Mouse (Mus musculus) heart, postnatal 25 days (tissue): ENCODE data around the gene Olfr1373. TPM values are rescaled to one million over a fixed set of nuclear protein-coding genes. Genes with fewer than 3 reads are reported as not detected.

Experiments
- DNase-seq: peaks from one replicate; pipeline ENCODE4 v3.0.0; 2022; ENCODE audit warnings: low spot score
- intact Hi-C: fragments of 180-260 bp; cut with DNase I; formaldehyde crosslinking; loops from one replicate; pipeline ENCODE4 v1.15.1; 2025
- microRNA-seq: library from miRNA; unstranded; fragments of <30 nt; microRNA quantifications from one replicate; pipeline ENCODE4 v1.2.0, GENCODE M21; 2022
- total RNA-seq, 2 experiments: library from RNA; stranded (reverse); gene quantifications; 2 replicates each; pipeline ENCODE4 v1.2.3; 2021

Olfr1373 gene
- total RNA-seq, 2 experiments from 2014 or later, result not detected

DNA sequence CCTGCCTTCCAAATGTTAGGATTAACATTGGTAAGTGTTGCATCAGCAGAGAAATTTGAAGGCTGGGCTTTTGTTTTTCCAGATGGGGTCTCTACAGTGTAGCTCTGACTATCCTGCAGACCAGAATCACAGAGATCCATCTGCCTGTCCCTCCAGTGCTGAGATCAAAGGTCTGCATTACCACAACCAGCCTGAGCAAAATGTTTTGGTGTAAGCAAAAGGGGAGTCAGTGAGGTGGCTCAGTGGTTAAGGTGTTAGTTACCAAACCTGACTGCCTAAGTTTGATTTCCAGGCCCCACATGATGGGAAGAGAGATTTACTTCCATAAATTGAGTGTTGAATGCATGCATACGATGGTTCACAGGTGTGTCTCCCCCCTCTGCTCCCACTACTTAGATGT lies 35.9 kb downstream of the Olfr1373 start:
- DNase-seq, result no peak
- intact Hi-C loops, result loop anchor here (10.0 kb wide), 1 partner anchor 515 kb away; no protein-coding TSS in a partner anchor

DNA sequence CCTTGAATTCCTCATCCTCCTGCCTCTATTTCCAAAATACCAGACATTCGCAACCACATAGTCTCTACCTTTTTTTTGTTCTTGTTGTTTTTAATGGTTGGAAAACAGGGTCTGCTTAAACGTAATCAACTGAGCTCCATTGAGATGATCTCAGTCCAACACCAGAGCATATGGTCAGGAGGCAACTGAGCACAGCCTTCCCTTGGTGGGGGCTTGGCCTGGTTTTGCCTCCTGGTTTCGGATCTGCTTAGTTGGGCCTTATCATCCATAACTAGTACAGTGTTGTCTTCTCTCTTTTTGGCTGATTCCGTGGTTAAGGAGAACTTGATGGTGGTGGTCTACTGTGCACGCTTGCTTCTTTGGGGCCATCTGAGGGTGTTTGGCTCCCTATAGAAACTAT lies 36.5 kb downstream of the Olfr1373 start:
- DNase-seq, result no peak
- intact Hi-C loops, result loop anchor here (10.0 kb wide), 1 partner anchor 514 kb away; no protein-coding TSS in a partner anchor

DNA sequence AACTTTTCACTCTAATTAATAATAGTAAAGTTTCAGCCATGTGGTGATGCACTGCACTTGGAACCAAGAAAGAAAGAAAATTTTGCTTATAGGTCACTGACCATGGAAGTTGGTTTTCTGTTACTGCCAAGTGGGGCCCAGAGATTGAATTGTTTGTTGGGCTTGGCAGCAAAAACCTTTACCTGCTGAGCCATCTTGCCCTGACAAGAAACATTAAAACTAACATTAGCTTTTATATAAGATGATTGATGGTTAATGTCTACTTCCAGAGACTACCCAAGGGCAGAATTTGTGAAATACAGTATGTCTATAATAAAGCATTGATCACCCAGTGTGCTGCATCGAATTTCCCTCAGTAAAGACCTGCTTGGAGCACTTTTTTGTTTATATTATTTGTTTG lies 38.9 kb downstream of the Olfr1373 start:
- intact Hi-C loops, result loop anchor here (10.0 kb wide), 1 partner anchor 512 kb away; no protein-coding TSS in a partner anchor
- no peak for DNase-seq

DNA sequence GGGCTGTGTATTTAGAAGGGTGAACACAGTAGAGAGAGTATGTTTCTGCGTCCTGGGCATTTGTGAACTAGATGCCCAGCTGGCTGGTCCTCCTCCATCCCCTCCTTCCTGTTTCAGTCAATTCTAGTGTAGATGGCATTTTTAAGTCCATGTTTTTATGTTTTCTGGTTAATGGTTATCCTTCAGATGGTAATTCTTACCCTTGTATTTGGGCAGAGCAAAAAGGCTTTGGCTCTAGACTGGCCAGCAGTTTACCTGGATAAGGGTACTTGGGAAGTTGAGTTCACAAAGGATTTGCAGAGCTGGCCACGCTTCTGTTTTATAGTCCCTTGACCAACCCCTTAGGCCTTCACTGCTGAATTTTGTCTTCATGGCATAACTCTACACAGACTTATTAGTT lies 39.3 kb downstream of the Olfr1373 start:
- intact Hi-C loops, result loop anchor here (10.0 kb wide), 1 partner anchor 511 kb away; no protein-coding TSS in a partner anchor
- no peak for DNase-seq

DNA sequence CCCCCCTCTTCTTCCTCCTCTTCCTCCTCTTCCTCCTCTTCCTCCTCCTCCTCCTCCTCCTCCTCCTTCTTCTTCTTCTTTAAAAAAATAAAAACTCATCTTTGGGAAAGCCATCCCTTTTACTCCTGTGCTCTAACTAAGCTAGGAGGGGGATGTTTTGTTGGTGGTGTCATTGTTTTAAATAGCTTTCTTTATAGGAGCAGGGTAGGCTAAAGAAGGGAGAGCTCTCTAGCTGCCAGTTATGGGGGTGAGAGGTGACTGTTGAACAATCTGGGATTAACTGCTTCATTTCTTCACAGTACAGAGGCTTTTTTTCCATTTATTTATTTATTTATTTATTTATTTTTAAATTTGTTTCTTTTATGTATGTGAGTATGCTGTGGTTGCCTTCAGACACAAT lies 39.8 kb downstream of the Olfr1373 start:
- intact Hi-C loops, result loop anchor here (10.0 kb wide), 1 partner anchor 511 kb away; no protein-coding TSS in a partner anchor
- DNase-seq, result no peak

DNA sequence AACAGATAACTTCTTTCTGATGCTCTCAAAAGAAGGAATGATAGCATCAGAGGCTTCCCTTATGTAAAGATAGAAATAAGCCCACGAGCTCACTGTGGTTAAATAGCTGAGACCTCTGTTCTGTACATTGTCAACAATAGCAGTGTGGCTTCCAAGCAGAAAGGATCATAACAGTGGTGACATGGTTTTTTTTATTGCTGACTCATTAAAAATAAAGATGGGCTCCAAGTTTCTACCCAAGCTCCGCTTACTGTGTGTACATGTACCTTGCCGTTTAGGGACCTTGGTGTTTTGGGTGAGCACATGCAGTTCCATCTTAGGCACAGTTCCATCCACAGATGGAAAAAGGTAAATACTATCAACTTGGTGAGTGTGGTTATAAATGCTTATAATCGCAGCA lies 42.4 kb downstream of the Olfr1373 start:
- intact Hi-C loops, result loop anchor here (10.0 kb wide), 1 partner anchor 508 kb away; no protein-coding TSS in a partner anchor
- no peak for DNase-seq

DNA sequence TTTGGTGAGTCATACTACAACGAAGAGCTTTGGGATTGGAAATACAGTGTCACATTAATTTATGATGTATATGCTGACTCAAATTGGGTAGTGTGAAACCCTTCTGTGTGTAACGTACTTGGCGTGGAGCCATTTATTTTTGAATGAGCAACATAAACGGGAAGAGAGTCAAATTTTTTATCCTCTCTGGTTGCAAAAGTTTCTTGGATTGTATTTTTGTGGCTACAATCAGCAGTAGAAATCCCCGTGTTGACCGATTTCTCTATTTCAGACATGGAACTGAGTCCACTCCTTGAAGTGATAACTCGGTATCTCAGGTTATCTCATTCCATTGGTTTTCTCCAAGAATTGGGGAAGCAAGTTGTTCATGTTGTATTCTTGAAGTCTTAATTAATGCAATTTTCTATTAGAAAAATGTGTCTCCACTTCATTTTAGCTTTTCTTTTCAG lies 45.5 kb downstream of the Olfr1373 start:
- intact Hi-C loops, result loop anchor here (5.0 to 10.0 kb wide), 2 partner anchors 92 to 505 kb away; no protein-coding TSS in a partner anchor

DNA sequence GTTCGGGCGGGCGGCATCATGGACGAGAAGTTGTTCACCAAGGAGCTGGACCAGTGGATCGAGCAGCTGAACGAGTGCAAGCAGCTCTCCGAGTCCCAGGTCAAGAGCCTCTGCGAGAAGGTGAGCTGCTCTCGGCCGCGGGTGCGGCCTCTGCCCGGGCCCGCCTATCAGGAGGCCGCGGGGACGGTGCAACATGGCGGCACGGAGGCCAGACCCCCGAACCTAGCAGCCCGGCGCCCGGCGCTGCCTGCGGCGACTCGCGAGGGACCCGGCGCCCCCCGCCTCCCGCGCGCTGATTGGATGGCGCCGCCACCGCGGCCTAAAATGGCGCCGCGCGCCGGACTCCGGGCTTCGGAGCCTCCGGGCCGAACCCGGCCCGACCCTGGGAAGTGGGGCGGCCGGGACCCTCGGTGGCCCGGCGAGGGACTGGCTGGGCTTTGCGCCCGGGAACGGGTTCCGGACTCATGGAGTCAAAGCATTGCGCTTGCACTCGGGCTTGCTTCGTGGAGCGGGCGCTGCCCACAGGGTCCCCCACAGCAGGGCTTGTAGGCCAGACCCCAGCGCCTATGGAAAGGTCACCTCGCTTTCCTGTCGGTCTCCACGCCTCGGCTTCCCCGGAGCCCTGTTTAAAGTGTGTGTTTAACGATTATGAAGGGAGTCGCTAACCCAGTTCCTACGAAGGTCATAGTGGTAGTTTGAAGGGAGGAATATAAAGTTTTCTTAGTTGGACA lies 46.1 kb downstream of the Olfr1373 start:
- intact Hi-C loops, result loop anchor here (5.0 kb wide), 1 partner anchor 92 kb away; no protein-coding TSS in a partner anchor
- DNase-seq, result peak; percentile 59

More for the DNA sequence above, 45.5 kb downstream of the Olfr1373 start:
- DNase-seq, result no peak

DNA sequence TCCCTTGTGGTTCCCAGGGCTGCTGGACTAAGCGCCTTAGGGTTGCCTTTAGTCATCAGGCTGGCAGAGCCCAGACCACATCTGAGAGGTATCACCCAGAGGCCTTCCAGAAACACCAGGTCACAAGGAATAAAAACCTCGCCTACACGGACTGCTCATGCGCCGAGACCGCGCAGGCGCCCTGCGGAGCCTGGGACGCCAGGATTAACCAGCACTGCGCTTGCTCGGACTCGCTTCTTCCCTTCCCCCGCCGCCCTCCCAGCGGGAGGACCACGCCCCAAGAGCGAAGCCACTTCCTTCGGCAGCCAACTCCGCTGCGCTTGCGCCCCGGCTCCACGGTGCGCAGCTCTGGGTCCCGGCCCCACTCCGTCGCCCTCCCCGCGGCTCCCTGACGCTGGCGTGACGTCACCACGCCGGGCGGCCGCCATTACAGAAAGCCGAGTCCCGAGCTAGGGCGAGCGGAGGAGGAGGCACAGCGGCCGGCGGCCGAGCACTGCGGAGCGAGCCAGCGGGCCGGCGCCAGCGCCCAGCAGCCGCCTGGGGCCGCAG lies 46.9 kb downstream of the Olfr1373 start, which contains the start of gene Ppp2ca:
Gene Ppp2ca, plus strand, starts transcription at position 284 of the 549 bp plus-strand sequence.
- intact Hi-C loops, result loop anchor here (5.0 kb wide), 1 partner anchor 91 kb away; no protein-coding TSS in a partner anchor
- DNase-seq, result peak; percentile 98

DNA sequence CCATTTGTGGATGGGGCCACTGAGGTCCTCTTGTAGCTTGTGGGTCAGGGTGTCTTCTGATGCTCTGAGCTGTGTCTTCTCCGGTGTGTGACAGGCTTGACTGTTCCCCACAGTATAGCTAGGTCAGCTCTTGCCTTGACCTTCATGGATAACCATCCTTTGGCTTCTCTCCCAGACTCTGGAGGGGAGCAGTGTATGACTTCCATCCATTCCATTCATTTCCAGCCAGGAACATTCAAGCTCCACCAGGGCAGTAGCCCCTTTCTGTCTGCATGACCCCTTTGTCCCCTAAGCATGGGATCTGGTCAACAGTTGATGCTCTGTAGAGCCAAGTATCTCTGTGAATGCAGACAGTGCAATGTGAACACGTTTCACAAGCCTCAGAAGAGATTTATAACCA lies 47.7 kb downstream of the Olfr1373 start:
- no peak for DNase-seq
- intact Hi-C loops, result loop anchor here (5.0 kb wide), 1 partner anchor 90 kb away; no protein-coding TSS in a partner anchor

DNA sequence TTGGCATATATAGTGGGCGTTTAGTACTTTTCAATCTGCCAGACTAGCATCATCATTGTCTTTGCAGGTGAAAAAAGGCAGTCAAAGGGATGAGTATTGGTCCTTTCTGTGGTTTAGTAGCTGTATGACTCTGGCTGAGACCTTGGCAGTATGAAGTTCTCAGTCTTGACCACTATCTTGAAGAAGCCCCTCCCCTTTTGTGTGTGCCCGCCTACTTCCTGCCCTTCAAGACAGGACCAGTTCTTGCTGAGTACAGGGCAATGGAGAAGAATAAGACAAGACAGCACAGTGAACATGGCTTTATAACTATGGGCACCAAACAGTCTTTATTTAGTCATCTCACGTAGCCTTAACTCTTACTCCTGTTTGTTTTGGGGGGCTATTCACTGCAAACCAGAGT lies 48.3 kb downstream of the Olfr1373 start:
- DNase-seq, result no peak
- intact Hi-C loops, result loop anchor here (5.0 kb wide), 1 partner anchor 90 kb away; no protein-coding TSS in a partner anchor

Small RNA genes lying within 50 kb of the gene (microRNA-seq; reads per million reads assigned to microRNA genes)
- gene Gm24157 (not detected), gene Mir3061 (9.7 reads per million, percentile 24 among the genes with 10 or more reads in this experiment)

Other genes with a start within 250 kb of the Olfr1373 start
- 10 to 100 TPM in 1 of 2 experiments, 1 to 10 TPM in 1; 8.8 to 10.5 TPM for gene Cdkn2aipnl, start 177.9 kb downstream of the Olfr1373 start, total RNA-seq
- gene Ube2b, start 144.8 kb downstream of the Olfr1373 start, total RNA-seq, result 100 to 1,000 TPM; 256 to 295 TPM
- 1 to 10 TPM; 3.8 to 4.1 TPM for gene Cdkl3, start 141.3 kb downstream of the Olfr1373 start, total RNA-seq
- 10 to 100 TPM; 50.8 to 55.6 TPM for gene Ppp2ca, start 46.8 kb downstream of the Olfr1373 start, total RNA-seq
- not detected for gene Olfr1371, start 68.5 kb upstream of the Olfr1373 start, total RNA-seq
- gene Skp1a, start 86.5 kb upstream of the Olfr1373 start, total RNA-seq, result 100 to 1,000 TPM; 236 to 255 TPM
- gene Tcf7, start 137.5 kb upstream of the Olfr1373 start, total RNA-seq, result under 1 TPM; 0.70 to 0.75 TPM
- gene Vdac1, start 215.3 kb upstream of the Olfr1373 start, total RNA-seq, result 1,000 to 10,000 TPM; 1,015 to 1,076 TPM